Mouse (Mus musculus) cortical plate, adult 2 months (tissue): ENCODE results near the gene Syndig1. TPM values are rescaled to one million over a fixed set of nuclear protein-coding genes. Genes with fewer than 3 reads are reported as not detected.

Experiments used
- H3K27ac ChIP-seq: fragments of 200-500 bp; 2 replicates; pipeline ENCODE4 v1.5.1; 2012; ENCODE audit warnings: low read length, control low read depth, inconsistent platforms; ENCODE audit not compliant: insufficient read depth
- H3K4me1 ChIP-seq: fragments of 200-500 bp; 2 replicates; pipeline ENCODE4 v1.6.1; 2011; ENCODE audit warnings: low read length; ENCODE audit not compliant: control insufficient read depth, insufficient read depth
- H3K4me3 ChIP-seq: fragments of 200-500 bp; 2 replicates; pipeline ENCODE4 v1.5.1; 2011; ENCODE audit warnings: mild to moderate bottlenecking, low read length, control low read depth; ENCODE audit not compliant: insufficient read depth
- CTCF ChIP-seq: fragments of 200-500 bp; IDR thresholded peaks from 2 replicates; pipeline ENCODE4 v1.5.1; 2011; ENCODE audit warnings: mild to moderate bottlenecking, control low read depth, low read length; ENCODE audit not compliant: insufficient read depth; ENCODE audit errors: extremely low read depth
- POLR2A ChIP-seq: fragments of 200-500 bp; IDR thresholded peaks from 2 replicates; pipeline ENCODE4 v1.6.1; 2011; ENCODE audit warnings: mild to moderate bottlenecking, low read length, control low read depth; ENCODE audit not compliant: insufficient read depth; ENCODE audit errors: extremely low read depth
- polyA plus RNA-seq: library from polyadenylated mRNA; depleted of rRNA; stranded (reverse); fragments of >200 nt; gene quantifications from 2 replicates; pipeline ENCODE4 v1.2.3, GENCODE M21; 2012

Gene Syndig1
- polyA plus RNA-seq, 1 experiment: 58.3 TPM

DNA sequence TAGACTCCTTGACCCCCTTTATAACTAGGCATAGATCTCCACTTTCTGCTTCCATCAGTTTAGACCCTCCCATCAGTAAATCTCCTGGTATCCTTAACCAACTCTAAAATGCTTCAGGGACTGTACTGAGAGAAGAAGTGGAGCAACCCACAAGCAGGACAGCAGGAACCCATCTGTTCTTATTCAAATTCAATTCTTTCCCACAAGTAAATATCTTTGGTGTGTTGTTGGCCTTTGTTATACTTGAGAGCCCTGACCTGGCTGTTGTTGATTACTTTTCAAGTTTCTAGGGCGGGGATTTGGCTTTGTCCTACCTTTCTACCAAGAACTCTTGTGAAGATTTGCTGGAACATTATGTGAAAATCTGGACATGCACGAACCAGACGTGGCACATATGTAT, 77.7 kb downstream of the Syndig1 start:
- Histone ChIP-seq H3K4me1 (no peaks in the 10 kb centered on the region), H3K27ac (no peak overlapping the region), H3K4me3 (no peak overlapping the region)
- TF ChIP-seq POLR2A (no peak), CTCF (no peak)

DNA sequence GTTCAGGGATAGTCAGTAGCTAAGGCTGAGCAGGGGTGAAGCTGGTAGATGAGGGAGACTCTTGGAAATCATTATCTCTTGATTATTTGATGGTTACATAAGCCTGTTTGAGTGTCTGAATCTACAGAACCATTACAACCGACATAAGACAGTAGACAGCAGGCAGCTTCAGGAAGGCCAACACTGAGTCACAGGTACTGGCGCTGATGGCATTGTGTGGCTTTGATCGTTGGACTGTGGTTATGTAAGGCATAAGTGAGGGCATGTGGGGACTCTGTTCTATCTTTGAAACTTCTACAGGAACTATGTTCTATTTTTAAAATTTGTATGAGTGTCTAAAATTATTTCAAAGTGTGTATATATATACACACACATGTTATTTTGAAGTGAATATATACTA, 88.2 kb downstream of the Syndig1 start:
- TF ChIP-seq CTCF (no peak), POLR2A (no peak)
- peaks cover 3% of the 10 kb centered on the region; the same call in 1 of the 2 replicates for H3K4me1 ChIP-seq
- no peak overlapping the region for H3K27ac ChIP-seq
- H3K4me3 ChIP-seq: no peak overlapping the region

- Histone ChIP-seq H3K27ac (no peak overlapping the region), H3K4me1 (0 out of 2 replicates have a peak, but pooled peaks cover 1% of the 10 kb centered on the region), H3K4me3 (no peak overlapping the region)
- TF ChIP-seq CTCF: no peak
Measured at GRCm38 (mm10) chr2:149923561-149923960, 94.5 kb downstream of the Syndig1 start.

DNA sequence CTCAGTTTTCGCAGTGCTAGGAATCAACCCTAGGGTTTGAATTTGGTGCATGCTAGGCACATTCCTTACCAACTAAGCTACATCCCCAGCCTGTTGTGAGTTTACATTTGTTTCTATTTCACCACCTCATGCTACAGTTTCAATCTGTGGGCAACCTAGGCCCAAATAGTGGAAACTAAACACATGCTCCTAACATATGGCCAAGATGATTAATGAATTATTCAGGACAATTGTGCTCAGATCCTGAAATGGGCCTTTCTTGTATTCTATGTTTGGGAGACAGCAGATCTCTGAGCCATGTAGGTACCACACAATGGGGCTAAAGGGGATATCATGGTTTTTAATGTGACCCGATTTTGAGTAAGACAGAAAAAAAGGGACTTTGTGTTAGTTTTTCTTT, 96.9 kb downstream of the Syndig1 start:
- Histone ChIP-seq H3K4me3 (no peak overlapping the region), H3K4me1 (peaks cover 1% of the 10 kb centered on the region; the same call in 1 of the 2 replicates), H3K27ac (no peak overlapping the region)
- TF ChIP-seq CTCF (no peak), POLR2A (no peak)

- Histone ChIP-seq H3K4me3 (no peak overlapping the region), H3K27ac (no peak overlapping the region), H3K4me1 (peaks cover 1% of the 10 kb centered on the region; the same call in 1 of the 2 replicates)
- TF ChIP-seq CTCF: no peak
- TF ChIP-seq POLR2A: no peak
Measured at GRCm38 (mm10) chr2:149927001-149927400, 98.0 kb downstream of the Syndig1 start.

DNA sequence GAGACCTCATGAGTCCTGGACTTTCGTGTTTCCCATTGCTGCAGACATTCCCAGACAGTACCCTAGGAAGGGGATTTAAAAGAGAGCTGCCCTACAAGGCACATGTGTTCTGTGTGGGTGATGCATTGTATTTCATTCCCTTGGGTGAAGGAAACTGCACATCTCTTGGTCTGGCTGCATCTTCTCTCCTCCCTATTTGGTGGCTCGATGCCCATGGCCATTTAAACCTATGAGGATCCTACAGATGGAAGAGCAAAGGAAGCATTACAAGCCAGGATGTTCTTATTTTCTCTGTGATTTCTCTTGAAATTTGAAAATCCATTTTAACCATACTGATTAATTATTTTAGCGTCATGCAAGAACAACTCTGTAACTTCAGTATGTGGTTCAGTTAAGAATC, 98.5 kb downstream of the Syndig1 start:
- H3K4me3 ChIP-seq: no peak overlapping the region
- no peak overlapping the region for H3K27ac ChIP-seq
- TF ChIP-seq CTCF (no peak), POLR2A (no peak)
- H3K4me1 ChIP-seq: peaks cover 1% of the 10 kb centered on the region; the same call in 1 of the 2 replicates

DNA sequence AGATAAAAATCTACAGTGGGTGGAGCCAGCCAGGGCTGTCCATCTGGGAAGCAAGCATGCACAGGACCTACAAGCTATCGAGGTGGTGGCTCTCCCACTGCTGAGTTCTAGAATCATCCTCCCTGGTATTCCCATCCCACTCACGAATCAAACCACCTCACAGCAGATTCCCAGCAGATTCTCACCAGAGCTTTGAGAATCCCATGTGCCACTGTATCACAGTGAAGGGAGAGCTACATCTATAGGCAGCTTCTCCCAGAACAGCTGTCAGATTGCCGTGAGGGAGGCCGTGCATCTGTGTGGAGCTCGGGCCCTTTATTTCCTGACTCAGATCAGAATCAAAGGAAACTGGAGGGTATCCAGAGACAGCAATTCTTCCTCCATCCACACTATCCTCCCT, 101.0 kb downstream of the Syndig1 start:
- Histone ChIP-seq H3K4me1 (peaks cover 3% of the 10 kb centered on the region; the same call in 1 of the 2 replicates), H3K27ac (no peak overlapping the region), H3K4me3 (no peak overlapping the region)
- no peak for TF ChIP-seq POLR2A
- no peak for TF ChIP-seq CTCF

- H3K4me1 ChIP-seq: peaks cover 2% of the 10 kb centered on the region; the same call in 1 of the 2 replicates
- H3K27ac ChIP-seq: no peak overlapping the region
- no peak overlapping the region for H3K4me3 ChIP-seq
- TF ChIP-seq POLR2A (no peak), CTCF (no peak)
Measured at GRCm38 (mm10) chr2:149931111-149931510, 102.1 kb downstream of the Syndig1 start.

GRCm38 (mm10) chr2:149932095-149932494, 103.1 kb downstream of the Syndig1 start:
- Histone ChIP-seq H3K4me3 (no peak overlapping the region), H3K4me1 (peaks cover 2% of the 10 kb centered on the region; the same call in 1 of the 2 replicates), H3K27ac (no peak overlapping the region)
- TF ChIP-seq CTCF: no peak
- no peak for TF ChIP-seq POLR2A

DNA sequence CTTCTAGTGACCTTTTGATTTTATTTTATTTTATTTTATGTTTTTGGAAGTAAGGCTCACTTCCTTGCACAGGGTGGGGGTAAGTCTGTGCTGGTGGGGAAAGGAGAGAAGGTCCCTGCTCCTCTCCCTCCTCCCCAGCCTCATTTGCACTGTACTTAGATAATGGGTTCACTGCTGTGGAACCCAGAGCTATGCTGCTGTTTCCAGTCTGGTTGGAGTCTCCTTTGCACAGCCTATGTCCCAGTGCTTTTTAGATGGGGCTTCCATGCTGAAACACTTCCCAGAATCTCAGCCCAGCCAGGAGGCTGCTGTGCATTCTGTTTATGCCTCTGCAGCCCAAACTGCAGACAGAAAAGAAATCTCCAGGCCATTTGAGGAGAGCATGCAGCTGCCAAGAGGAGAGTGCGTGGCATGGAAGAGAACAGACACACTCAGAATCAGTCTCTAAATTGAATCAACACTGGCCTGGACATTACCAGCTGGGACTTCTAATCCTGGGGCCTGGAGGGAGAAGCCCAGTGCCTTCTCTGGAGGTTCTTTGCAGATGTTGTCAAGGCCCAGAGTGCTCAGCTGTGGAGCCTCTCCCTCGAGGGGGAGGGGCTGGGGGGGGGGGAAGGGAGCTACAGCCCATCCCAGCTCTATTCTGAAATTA, 104.4 kb downstream of the Syndig1 start:
- no peak overlapping the region for H3K27ac ChIP-seq
- no peak for TF ChIP-seq POLR2A
- TF ChIP-seq CTCF: no peak
- H3K4me3 ChIP-seq: no peak overlapping the region
- H3K4me1 ChIP-seq: peaks cover 2% of the 10 kb centered on the region; the same call in 1 of the 2 replicates
